Mouse (Mus musculus): Measurements from ENCODE around the gene Tada3.
A peak's percentile ranks its signal among the peaks of the same experiment; 100 is the strongest.

DNA sequence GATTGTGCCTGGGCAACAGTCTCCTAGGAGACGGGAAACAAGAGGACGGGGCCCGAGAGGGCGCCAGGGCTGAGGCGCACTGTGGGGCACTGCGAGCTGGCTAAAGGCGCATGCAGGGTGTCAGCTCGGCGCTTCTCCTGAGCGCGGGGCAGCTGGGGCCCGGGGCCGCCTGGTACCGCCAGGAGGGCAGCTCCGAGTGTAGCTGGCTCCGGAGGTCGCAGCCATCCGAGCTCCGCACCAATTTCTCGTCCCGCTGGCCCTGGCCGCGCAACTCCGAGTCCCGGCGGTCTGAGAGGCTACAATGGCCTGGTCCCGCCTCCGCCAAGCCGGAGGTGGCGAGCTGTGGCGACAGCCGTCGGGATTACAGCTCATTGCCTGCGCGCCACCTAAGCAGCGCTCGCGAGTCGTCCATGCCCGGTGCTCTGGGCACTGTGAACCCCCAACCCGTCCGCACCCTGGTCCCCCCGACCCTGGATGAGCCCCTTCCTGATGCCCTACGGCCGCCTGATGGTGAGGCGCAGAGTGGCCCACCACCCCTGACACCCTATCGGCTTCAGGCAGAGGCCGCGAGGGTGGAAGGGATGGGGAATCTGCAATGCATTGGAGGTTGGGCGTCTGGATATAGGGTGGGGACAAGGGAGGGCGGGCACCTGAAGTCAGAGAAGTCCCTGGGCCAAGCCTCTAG lies 14.8 kb upstream of the Tada3 start:
- TF ChIP-seq CTCF (IDR thresholded peaks at IDR 0.05; ENCODE audit: control insufficient read depth, insufficient read depth, insufficient replicate concordance, low read depth, low read length) (no peak), POLR2A (IDR thresholded peaks at IDR 0.05; ENCODE audit: control insufficient read depth, low read depth, low read length) (peak; percentile 75; the same call in 1 of the 2 replicates)

All from testis, adult 2 months (tissue).